Mouse (Mus musculus) B cell, adult 2 months (primary cell): Measurements from ENCODE around the gene Tgif1.
"Not testable (repeated sequence)": the region's sequence is repeated elsewhere in the genome, so short reads cannot be mapped to it uniquely, and the experiment has no call there.

Source experiments
- DNase-seq, 2 experiments: peaks; one replicate each; pipeline ENCODE4 v3.0.0; 2022

The Tgif1 gene

DNA sequence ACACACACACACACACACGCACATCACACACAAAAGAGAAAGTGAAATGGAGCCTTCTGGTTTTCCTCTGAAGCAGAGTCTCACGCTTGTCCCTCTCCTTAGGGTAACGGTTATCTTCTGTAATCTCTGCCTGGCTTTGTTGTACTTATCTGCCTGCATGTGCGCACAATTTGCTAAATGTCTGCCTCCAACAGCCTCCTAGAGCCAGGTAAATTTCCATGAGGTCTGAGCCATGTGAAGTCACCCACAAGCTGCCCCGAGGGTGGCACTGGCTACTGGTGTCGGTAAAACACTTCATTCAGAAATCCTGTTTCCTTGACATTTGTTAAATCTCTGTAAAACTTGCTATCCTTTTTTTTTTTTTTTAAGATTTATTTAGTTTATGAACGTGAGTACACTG, 15.3 kb downstream of the Tgif1 start:
- no peak for DNase-seq

DNA sequence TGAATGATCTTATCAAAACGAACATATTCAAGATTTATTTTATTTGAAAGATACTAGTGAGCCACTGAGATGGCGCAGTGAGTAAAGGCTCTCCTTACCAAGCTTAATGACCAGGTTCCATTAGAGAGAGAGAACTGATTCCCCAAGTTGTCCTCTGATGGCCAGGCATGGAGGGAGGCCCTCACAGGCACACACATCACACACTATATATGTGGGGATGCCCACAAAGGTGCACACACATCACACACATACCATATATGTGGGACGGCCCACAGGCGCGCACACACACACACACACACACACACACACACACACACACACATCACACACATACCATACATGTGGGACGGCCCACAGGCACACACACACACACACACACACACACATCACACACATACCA, 15.9 kb downstream of the Tgif1 start:
- DNase-seq, result not testable (repeated sequence)

DNA sequence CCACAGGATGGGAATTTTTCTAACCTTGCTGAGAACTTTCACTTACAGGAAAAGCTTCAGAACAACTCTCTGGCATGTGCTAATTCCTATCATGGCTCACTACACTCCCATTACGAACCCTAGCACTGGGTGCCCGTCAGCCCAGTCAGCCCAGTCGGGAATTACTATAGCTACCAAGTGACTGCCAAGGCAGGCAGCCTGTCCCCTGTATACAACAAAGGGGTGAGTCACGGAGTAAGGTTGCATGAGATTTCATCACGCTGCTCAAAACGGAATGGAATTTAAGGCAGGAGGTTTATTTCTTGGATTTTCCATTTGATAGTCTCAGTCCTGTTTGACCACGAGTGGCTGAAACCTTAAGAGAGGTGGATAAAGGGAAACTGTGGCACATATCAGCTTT, 16.5 kb downstream of the Tgif1 start:
- DNase-seq, result no peak

DNA sequence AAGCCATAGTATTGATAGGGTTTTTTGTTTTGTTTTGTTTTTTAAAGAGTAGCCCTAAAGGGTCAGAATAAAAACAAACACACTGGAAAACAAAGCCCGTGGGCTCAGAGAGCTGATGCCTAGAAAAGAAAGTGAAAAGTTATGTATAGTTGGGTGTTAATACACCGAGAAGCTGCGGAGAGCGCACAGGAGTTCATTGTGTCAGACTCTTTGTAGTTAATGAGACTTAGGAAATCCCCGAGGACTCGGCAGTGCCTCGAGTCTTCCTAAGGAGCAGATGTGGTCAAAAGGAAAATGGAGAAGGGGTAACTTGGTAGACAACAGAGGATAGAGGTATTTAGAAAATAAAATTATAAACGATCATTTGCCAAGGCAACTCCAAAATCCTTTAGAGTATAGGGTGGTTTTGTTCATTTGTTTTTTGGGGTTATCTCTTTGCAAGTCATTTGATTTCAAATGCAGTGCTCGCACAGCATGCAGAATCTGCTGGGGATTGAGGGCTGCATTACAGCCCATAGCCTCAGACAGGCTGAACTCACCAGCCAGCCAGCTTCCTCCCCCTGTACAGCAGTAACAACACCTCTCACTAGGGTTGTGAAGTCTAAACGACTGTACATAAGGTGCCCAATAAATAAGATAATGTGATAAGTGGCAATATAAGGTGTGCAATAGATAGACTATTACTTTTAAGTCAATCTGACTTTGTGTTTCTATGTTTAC, 18.1 kb downstream of the Tgif1 start:
- no peak for DNase-seq

DNA sequence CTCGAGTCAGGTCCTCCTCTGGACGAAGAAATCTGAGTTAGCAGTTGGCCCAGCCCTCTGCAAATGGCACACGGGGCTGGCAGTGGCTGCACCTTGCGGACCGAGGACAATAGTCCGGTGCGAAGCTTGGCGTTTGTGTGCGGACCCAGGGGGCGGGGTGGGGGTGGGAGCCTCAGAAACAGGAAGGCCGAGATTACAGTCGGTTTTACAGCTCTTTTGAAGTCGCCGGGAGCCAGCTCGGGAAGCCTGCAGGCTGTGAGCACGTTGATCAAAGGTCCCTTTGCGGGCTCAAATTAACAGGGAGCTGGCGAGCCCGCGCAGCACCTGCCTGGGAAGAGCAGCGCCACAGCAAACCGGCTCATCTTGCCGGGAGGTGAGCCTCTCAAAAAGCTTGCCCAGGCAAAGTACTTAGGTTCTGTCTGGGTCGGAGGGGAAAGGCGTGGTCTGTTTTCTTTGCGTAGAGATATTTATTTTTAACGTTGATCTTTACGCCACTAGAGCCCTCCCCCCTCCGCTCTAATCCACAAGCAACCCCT, 18.8 kb downstream of the Tgif1 start:
- DNase-seq, result peak in 1 of 2 experiments; percentile 23

DNA sequence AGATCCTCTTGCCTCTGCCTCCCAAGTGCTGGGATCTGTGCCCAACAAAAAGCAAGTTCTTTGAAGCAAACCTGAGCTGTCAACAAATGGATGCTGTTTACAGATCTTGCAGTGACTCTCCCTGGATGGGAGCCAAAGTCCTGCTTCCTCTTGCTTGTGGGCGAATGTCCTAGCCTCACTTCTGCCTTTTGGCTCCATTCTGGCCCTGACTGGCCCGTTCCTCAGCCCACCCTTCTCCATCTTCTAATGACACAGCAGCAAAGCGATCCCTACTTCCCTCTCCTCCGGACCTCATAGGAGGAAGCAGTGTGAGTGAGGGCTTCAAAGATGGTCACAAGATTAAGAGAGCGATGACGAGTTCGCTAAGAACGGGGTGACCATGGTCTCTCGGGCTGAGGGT, 20.8 kb downstream of the Tgif1 start:
- no peak for DNase-seq

DNA sequence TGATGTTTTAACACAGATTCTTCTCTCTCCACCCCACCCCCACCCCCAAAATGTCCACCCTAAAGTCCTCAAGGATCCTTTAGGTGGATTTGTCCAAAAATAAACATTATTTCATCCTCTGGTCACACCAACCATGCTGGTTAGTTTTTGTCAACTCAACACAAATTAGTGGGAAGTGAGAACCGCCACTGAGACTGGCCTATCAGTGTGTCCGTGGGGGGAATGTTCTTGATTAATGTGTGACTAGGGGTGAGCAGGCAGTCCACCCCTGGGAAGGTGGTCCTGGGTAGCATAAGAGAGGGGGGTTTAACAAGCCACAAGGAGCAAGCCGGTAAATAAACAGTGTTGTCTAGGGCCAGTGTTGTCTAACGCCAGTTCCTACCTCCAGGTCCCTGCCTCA, 21.8 kb downstream of the Tgif1 start:
- no peak for DNase-seq

DNA sequence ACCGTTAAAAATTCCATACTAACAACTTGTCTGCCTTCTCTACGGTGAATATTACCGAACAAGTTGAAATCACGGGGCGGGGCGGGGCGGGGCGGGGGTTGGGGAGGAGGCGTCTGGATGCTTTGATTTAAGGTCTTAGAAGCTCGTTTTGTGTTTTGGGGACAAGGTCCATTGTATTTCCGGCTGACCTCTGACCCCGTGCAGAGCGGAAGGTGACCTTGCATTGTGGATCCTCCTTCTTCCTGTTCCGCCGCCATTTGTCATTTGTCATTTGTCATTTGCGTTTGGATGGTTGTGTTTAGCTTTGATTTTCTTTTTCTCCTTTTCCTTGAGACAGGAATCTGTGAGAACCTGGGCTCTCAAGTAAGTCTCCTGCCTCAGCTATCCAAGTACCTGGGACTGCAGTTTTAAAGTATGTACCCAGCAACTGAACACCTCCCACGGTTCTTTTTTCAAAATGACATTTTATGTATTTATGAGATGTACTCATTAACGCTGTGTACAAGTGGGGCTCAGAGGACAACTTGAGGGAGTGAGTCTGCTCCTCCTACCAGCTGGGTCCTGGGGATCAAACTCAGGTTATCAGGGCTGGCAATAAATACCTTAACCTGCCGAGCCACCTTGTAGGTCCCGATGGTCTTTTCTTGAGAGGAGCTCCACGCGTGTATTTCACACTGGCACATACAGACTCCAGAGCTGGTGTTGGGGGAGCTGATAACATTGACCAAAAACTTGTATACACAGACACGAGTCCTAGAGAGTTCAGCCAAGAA, 23.2 kb downstream of the Tgif1 start:
- no peak for DNase-seq

DNA sequence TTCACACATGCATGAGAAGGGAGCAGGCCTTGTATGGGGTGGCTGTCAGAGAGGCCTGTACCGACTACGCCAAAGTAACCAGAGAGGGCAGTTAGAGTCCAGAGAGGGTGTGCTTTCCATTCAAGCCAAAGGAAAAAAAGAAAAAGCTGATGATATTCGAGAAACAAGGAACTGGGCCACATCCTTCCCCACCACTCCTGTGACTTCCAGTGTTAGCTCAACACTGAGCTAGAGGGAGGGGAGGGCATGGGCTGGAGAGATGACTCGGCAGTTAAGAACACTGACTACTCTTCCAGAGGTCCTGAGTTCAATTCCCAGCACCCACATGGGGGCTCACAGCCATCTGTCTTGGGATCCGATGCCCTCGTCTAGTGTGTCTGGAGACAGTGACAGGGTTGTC, 24.1 kb downstream of the Tgif1 start:
- DNase-seq, result no peak

DNA sequence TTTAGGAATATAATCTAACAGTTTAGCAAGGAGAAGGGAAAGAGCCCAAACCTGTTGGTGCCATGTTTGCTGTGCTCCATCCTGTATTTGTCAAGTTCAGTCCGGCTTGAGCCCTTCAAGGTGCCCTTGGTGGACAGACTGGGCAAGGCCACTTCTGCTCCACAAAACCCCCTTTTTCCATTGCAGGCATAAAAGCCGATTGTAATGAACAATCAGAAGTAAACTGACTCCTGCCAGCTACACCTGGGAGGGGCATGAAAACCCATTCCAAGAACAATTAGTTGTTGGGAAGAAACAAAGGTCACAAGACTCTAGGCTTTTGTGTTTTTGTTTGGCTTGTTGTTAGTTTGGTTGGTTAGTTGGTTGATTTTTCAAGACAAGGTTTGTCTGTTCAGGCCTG, 24.8 kb downstream of the Tgif1 start:
- no peak for DNase-seq

DNA sequence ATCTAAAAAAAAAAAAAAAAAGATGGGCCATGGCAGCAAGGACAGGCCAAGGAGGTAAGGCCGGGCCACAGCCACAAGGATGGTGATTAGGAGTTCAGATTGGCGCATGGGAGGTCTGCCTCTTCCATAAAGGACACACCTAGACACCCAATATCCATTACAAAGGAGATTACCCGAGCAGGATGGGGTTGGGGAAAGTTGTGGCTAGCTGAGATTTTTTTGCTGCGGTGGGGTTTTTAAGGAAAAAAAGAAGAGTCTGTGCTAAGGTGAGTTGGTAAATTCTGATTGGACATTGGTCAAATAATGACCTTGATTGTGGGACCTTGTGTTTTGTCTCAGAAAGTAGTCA, 25.2 kb downstream of the Tgif1 start:
- no peak for DNase-seq

DNA sequence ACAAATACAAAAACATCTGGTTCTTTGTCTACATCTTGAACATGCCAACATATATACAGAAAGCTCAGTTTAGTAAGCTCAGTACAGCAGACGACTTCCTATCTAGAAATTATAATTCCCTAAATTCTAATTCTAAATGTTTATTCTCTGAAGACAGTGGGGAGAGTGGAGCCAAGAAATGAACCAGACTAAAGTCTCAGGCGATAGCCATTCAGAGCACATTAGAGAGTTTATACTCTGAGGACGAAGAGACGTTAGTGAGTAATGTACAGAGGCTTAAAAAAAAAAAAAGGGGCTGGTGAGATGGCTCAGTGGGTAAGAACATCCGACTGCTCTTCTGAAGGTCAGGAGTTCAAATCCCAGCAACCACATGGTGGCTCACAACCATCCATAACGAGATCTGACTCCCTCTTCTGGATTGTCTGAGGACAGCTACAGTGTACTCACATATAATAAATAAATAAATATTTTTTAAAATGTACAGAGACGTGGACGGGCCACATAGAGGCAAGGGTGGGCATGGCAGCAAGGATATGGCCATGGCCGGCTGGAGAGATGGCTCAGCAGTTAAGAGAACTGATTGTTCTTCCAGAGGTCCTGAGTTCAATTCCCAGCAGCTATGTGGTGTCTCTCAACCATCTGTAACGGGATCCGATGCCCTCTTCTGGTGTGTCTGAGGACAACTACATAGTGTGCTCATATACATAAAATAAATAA, 25.7 kb downstream of the Tgif1 start:
- DNase-seq, result not testable (repeated sequence)

DNA sequence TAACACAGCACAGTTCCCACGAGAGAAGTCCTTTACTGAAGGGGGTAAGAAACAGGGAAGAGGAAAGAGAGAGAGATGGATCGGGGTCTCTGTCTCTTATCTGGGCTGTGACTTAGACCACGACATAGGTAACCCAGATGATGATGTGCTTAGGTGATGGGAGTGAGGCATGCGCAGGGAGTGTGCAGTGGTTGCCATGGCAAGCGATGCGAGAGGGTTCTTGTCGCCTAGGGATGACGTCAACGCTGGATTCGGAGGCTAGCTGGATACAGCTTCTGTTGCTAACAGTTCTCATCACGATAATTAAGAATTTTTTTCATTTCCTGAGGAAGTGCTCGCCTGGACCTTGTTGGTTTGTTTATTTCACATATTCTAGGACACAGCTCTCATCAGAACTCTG, 27.1 kb downstream of the Tgif1 start:
- DNase-seq, result no peak

DNA sequence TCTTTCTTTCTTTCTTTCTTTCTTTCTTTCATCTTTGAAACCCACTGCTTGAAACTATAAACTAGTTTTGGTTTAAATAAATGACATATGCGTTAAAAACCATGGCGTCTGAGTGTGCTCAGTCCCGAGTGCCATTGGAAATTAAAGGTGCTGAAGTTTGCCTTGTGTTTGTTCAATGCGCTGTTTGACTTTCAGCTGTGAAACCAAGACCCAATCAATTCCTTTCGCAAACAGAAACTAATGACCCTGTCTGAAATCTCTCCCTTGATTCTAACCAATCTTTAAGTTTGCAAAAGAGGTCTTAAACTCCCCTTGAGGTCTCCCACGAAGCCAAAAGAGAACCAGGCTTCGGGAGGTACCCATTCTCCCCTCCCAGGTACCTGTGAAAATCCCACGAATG, 30.3 kb downstream of the Tgif1 start:
- no peak for DNase-seq

DNA sequence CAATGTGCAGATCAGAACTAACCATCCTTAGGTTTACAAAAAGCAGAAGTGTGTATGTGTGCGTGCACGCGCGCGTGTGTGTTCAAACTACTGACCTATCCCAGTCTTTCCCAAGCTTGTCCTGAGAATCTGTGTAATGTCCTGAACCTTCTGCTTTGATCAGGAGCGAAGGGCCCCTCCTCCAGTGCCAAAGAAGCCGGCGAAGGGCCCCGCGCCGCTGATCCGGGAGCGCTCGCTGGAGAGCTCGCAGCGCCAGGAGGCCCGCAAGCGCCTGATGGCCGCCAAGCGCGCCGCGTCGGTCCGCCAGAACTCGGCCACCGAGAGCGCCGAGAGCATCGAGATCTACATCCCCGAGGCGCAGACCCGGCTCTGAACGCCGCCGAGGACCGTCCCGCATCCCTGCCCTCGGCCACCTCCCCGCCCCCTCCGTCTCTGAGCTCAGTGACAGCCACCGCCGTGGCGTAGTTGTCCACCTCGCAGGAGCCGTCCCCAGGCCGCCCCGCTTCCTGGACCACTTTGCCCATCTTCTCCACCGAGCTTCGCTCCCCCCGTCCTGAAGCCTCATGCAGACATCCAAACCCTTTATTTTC, 35.4 kb downstream of the Tgif1 start:
- DNase-seq, result peak; percentile 21 to 27

DNA sequence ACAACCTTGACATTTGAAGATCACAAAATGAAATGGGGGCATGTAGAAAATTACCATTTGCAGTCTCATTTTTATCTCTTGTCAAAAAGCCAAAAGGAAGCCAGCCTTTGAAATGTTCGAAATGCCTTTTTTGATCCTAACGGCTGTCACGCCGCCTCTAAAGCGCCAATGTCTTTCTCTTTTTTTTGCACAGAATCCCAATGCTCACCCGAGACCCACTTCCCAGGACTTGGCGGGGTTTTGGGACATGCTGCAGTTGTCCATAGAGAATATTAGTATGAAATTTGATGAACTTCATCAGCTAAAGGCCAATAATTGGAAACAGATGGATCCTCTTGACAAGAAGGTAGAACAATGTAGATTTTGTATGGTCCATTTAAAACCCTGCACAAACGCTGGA, 38.3 kb downstream of the Tgif1 start:
- no peak for DNase-seq

DNA sequence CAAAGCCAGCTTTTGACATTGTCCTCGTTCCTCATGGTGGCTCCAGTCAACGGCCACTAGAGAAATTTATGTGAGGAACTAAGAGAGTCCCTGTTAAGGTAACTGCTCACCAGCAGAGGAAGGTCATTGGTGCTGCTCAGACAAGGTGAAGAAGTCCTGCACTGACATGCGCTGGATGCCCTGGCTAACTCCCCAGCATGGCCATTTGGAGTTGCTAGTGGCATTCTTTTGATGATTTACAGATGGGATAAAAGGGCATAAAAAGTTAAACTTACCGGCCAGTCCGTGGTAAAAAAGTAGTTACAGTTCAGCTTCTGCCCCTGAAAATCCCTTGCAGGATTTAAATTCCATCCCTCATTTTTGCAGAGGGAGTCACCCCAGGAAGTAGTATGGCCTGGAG, 42.6 kb downstream of the Tgif1 start:
- no peak for DNase-seq

DNA sequence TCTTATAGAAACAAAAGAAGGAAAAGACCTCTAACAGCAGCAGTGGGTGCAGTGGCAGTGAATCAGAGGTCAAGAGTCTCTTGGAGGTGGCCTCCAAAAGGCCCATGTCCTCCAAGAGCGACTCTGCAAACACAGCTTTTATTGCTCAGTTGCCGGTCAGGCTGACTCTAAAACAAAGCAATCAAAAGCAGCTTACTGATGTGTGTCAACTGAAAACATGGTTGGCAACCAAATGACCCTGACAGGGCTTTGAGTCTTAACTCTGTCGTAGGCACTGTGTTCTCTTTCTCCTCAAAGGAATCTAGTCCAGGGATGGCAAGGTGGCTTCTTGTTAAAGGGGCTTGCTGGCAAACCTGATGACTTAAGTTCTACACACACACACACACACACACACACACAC, 43.6 kb downstream of the Tgif1 start:
- DNase-seq, result no peak

DNA sequence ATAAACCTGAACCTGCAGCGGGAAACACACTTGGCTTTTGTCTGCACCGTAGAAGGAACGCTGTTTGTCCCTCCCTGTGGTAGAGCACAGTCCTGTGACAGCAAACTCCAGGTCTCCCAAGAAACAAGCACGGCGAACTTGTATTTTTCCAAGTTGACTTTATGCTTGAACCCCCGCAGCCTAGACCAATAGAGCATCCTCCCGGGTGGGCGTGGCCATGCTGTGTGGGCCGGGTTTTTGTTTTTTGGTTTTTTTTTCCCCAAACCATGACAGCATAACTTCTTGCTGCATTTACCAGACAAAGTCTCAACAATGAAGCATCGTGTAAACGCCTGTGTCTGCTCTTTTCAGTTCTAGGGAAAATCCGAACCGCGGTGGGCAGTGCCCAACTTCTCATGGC, 44.5 kb downstream of the Tgif1 start:
- no peak for DNase-seq

DNA sequence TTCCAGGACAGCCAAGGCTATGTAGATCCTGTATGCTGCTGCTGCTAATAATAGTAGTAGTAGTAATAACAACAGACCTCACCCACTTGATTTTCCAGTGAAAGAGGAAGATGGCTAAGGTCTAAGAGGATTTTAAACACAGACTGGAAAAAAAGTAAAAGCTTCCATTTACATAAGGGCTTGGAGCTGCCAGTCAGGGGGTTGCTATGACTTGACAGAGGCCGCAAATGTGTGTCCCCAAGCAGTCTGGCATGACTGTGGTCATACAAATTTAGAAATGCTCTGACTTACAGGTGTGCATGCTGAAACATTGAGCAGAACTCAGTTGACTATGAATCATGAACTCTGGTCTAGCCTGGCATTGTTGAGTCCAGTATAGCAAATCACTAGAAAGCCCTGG, 45.5 kb downstream of the Tgif1 start:
- no peak for DNase-seq

DNA sequence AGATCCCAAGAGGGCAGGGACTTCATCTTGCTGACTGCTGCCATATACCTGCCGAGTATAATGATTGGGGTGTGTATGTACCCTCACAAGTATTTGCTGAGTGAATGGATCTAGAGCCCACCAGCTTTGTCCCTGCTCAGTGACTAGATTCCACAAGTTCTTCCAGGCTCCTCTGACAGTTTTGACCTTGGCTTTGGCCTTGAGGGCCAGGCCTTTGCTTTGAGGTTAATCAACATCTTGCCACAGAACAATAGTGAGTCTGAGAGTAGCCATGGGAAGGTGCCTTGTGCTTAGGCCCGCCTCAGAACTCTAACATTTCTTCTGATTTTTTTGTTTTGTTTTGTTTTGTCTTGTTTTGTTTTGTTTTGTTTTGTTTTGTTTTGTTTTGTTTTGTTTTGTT, 46.7 kb downstream of the Tgif1 start:
- DNase-seq, result no peak

DNA sequence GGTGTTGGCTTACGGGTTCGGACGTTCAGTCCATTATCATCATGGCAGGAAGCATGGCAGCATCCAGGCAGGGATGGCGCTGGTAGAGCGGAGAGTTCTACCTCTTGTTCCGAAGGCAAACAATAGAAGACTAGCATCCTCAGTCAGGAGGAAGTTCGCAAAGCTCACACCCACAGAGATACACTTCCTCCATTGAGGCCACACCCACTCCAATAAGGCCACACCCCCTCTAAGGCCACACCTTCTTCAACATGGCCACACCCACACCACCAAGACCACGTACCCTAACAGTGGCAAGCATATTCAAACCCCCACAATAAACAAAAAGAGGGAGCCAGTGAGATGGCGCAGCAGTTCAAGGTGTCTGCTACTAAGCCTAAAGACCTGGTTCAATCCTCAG, 47.5 kb downstream of the Tgif1 start:
- no peak for DNase-seq

DNA sequence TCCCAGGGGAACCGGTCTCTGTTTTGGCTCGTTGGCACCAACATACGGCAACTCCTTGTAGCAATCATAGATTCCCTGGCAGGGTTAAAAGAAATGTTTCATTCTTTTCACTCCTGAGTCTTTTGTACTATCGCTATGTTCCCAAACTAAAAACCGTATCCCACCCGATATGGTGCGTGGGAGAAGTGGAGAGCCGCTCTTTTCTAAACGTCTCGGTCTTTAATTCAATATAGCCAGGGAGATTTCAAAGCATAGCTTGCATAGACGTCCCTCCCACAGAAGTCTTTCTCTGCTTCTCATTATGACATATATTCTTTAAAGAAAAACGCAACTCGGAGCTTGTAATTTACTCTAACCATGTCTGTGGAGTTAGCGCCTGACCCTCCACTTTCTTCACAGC, 51.3 kb downstream of the Tgif1 start:
- no peak for DNase-seq

DNA sequence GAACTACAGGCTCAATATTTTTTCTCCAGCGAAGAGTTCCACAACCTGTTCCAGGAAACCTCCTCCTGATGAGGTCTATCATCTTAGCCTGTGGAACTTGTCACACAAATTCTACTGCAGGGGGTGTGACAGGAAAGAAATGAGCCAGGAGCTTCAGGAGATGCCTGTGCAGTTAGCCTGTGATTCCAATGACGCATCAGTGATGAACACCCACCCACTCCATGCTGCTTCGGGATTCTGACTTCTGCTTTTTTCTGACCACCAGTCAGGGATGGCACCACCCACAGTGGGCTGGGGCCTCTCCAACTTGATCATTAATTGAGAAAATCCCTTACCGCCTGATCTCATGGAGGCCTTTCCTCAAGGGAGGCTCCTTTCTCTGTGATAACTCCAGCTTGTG, 54.1 kb downstream of the Tgif1 start:
- peak in 1 of 2 experiments; percentile 13 for DNase-seq
